Mouse (Mus musculus): ENCODE data around the gene Gm11237.
"Not testable (repeated sequence)": the region's sequence is repeated elsewhere in the genome, so short reads cannot be mapped to it uniquely, and the experiment has no call there.

The Gm11237 gene

GRCm38 (mm10) chr4:73622684-73623083, at the start of gene Gm11237:
Gm11237 (plus strand) TSS chr4:73622984.
- in situ Hi-C loops (cut with MboI) = not testable (repeated sequence)

GRCm38 (mm10) chr4:73599248-73599647, 23.5 kb upstream of the Gm11237 start:
- in situ Hi-C loops (cut with MboI) = no loop called here

- in situ Hi-C loops (cut with MboI) = not testable (repeated sequence)
These were observed 15.2 kb upstream of the Gm11237 start, which contains the start of gene Gm11238 for GRCm38 (mm10) chr4:73607581-73607980. Gm11238 (plus strand) TSS chr4:73607881.

GRCm38 (mm10) chr4:73637821-73638220, 15.0 kb downstream of the Gm11237 start, which contains the start of gene Gm11236:
Gm11236 (plus strand) TSS chr4:73638121.
- in situ Hi-C loops (cut with MboI) = not testable (repeated sequence)

GRCm38 (mm10) chr4:73661864-73662263, 39.1 kb downstream of the Gm11237 start:
- in situ Hi-C loops (cut with MboI) = not testable (repeated sequence)

GRCm38 (mm10) chr4:73668054-73668453, 45.3 kb downstream of the Gm11237 start, which contains the start of gene Gm11239:
Gm11239 (plus strand) TSS chr4:73668354.
- in situ Hi-C loops (cut with MboI) = not testable (repeated sequence)
